Mouse (Mus musculus): ENCODE measurements at regions not wholly inside any gene's neighbourhood (a gene's known extent, or its start where the extent isn't known, plus 50 kb on each side); places are given as distances from the start of the nearest gene placed in this dataset.

DNA sequence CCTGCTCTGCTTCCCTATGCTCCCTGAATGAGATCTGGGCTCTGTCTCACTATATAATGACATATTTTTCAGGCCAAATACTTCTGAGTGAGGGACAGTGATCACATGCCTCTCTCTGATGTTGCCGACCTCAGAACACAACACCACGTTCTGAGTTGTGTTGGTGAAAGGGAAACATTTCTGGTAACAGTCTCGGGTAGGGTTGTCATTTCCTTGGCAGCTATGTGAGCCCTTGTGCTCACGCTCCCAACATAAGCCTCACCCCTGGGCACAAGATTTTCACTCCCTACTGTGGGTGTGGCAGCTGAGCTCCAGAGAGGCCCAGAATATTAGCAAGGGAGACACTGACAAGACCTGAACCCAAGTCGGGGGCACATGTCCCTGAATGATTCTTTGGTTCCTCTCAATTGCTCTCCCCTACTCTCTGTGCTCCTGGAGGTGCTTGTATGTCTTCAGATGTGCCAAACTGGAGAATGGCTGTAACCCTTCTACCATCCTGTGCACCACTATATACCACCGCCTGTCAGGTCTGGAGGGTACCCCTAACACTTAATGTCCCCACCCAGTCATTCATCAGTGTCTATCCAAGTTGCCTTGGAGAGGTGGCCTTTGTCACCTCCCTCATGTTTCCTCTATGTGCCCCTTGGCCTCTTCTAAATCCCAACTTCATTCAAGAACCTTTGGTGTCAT, 62.5 kb upstream of the Ampd3 start:
- ATAC-seq (replicated peaks; ENCODE audit: low FRiP score), result no peak
- no peak overlapping the region for H3K9ac ChIP-seq
- no peaks in the 10 kb centered on the region for H3K36me3 ChIP-seq
- no peak overlapping the region for H3K4me2 ChIP-seq
- H3K27ac ChIP-seq, result no peak overlapping the region
- H3K4me1 ChIP-seq, result peaks cover 10% of the 10 kb centered on the region
- no peaks in the 10 kb centered on the region for H3K9me3 ChIP-seq (replicated peaks)
- 0 out of 2 replicates have a peak, but pooled peaks cover 2% of the 10 kb centered on the region for H3K27me3 ChIP-seq
- 77% methylated on average over 6 of the region's 6 CpGs for WGBS
- no peak overlapping the region for H3K4me3 ChIP-seq (replicated peaks)

GRCm38 (mm10) chr7:110706001-110706695, 61.9 kb upstream of the Ampd3 start:
- ATAC-seq (replicated peaks; ENCODE audit: low FRiP score), result no peak
- no peaks in the 10 kb centered on the region for H3K36me3 ChIP-seq
- 0 out of 2 replicates have a peak, but pooled peaks cover 2% of the 10 kb centered on the region for H3K27me3 ChIP-seq
- 72% methylated on average over 10 of the region's 10 CpGs for WGBS
- 0 out of 2 replicates have a peak, but pooled peaks cover 4% of the 10 kb centered on the region for H3K9me3 ChIP-seq (replicated peaks)
- H3K9ac ChIP-seq, result no peak overlapping the region
- H3K4me2 ChIP-seq, result no peak overlapping the region
- H3K27ac ChIP-seq, result no peak overlapping the region
- no peak overlapping the region for H3K4me3 ChIP-seq (replicated peaks)
- peaks cover 10% of the 10 kb centered on the region for H3K4me1 ChIP-seq

DNA sequence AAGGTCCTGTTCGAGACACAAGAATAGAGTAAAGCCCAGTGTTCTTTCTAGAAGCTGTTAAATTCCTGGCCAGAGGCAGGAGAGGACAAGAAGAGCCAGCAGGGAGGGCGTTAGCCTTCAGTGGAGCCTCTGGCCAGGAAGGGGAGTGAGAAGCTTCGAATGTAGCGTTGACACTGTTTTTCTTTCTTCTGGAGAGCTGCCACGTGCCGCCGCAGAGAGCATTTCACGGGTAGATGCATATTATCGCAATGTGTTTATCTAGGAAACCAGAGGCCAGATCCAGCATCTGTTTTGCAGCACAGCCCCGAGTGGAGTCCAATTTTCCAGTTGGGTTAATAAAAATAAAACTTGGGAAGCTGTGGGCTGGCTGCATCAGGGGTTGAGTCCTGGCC, 61.3 kb upstream of the Ampd3 start:
- WGBS, result 19% methylated on average over 10 of the region's 10 CpGs
- no peak for ATAC-seq (replicated peaks; ENCODE audit: low FRiP score)

DNA sequence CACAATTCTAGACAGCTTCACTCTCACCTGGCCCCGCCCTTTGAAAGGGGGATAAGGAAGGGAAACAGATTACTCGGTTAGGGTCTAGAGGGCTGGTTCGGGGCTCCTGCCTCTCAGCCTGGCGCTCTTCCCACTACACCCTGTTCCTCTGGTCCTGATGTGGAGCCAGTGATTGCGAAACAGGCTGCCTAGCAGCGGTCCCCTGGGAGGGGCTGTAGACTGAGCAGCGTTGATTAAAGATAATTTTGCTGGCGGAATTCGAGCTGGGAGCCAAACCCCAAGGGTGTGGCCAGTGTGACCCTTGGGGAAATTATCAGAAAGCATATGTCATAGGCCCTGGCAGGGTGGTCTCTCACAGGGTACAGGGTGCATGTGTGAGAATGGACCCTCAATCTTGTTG, 59.9 kb upstream of the Ampd3 start:
- H3K9ac ChIP-seq, result no peak overlapping the region
- no peak for ATAC-seq (replicated peaks; ENCODE audit: low FRiP score)
- no peak overlapping the region for H3K4me2 ChIP-seq
- 78% methylated on average over 9 of the region's 9 CpGs for WGBS
- no peak overlapping the region for H3K27ac ChIP-seq
- H3K27me3 ChIP-seq, result no peaks in the 10 kb centered on the region
- H3K4me1 ChIP-seq, result peaks cover 10% of the 10 kb centered on the region
- H3K36me3 ChIP-seq, result no peaks in the 10 kb centered on the region
- 0 out of 2 replicates have a peak, but pooled peaks cover 6% of the 10 kb centered on the region for H3K9me3 ChIP-seq (replicated peaks)
- no peak overlapping the region for H3K4me3 ChIP-seq (replicated peaks)

More for the DNA sequence above, 61.3 kb upstream of the Ampd3 start:
- no peak overlapping the region for H3K4me2 ChIP-seq
- H3K27ac ChIP-seq, result no peak overlapping the region
- H3K9ac ChIP-seq, result no peak overlapping the region
- peaks cover 10% of the 10 kb centered on the region for H3K4me1 ChIP-seq
- no peak overlapping the region for H3K4me3 ChIP-seq (replicated peaks)
- H3K36me3 ChIP-seq, result no peaks in the 10 kb centered on the region
- 0 out of 2 replicates have a peak, but pooled peaks cover 2% of the 10 kb centered on the region for H3K27me3 ChIP-seq
- H3K9me3 ChIP-seq (replicated peaks), result 0 out of 2 replicates have a peak, but pooled peaks cover 6% of the 10 kb centered on the region

DNA sequence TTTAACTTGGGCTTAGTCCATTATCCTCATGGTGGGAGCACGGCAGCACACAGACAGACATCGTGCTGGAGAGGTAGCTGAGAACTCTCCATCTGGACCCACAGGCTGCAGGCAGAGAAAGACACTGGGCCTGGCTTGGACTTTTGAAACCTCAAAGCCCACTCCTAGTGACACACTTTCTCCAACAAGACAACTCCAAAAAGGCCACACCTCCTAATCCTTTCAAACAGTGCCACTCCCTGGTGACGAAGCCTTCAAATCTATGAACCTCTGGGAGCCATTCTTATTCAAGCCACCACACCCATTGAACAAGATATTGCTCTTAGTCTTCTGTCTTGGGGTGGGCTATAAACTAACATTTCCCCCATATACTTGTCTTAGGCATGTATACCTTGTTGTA, 59.2 kb upstream of the Ampd3 start:
- no peak overlapping the region for H3K4me2 ChIP-seq
- 0 out of 2 replicates have a peak, but pooled peaks cover 6% of the 10 kb centered on the region for H3K9me3 ChIP-seq (replicated peaks)
- WGBS, result 92% methylated on average over 3 of the region's 3 CpGs
- H3K27ac ChIP-seq, result no peak overlapping the region
- no peak for ATAC-seq (replicated peaks; ENCODE audit: low FRiP score)
- H3K4me3 ChIP-seq (replicated peaks), result no peak overlapping the region
- H3K4me1 ChIP-seq, result peaks cover 10% of the 10 kb centered on the region
- no peaks in the 10 kb centered on the region for H3K27me3 ChIP-seq
- no peak overlapping the region for H3K9ac ChIP-seq
- H3K36me3 ChIP-seq, result no peaks in the 10 kb centered on the region

DNA sequence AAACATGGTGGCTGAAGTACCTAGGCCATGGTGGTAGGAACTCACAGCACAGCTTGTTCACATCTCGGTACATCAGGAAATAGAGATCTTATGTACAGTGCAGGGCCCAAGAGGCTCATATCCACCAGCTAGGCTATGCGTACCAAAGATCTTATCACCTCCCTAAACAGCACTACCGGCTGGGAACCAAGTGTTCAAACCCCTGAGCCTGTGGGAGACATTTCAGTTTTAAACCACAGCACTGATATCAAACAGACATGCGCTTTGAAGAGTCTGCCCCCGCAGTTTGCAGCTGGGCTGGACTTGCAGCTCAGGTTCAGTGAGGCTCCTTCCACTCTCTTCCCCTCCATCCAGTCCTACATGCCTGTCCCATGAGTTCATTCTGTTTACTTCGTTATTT, 58.4 kb upstream of the Ampd3 start:
- H3K4me3 ChIP-seq (replicated peaks), result no peak overlapping the region
- H3K9ac ChIP-seq, result no peak overlapping the region
- WGBS, result 64% methylated on average over 6 of the region's 6 CpGs
- H3K27me3 ChIP-seq, result no peaks in the 10 kb centered on the region
- no peak overlapping the region for H3K27ac ChIP-seq
- no peak for ATAC-seq (replicated peaks; ENCODE audit: low FRiP score)
- H3K4me1 ChIP-seq, result peaks cover 10% of the 10 kb centered on the region
- H3K4me2 ChIP-seq, result no peak overlapping the region
- H3K36me3 ChIP-seq, result no peaks in the 10 kb centered on the region
- 0 out of 2 replicates have a peak, but pooled peaks cover 6% of the 10 kb centered on the region for H3K9me3 ChIP-seq (replicated peaks)

- Histone ChIP-seq H3K36me3 (no peaks in the 10 kb centered on the region), H3K27me3 (no peaks in the 10 kb centered on the region), H3K4me3 (replicated peaks) (no peak overlapping the region), H3K27ac (no peak overlapping the region), H3K4me2 (no peak overlapping the region), H3K9me3 (replicated peaks) (0 out of 2 replicates have a peak, but pooled peaks cover 6% of the 10 kb centered on the region), H3K4me1 (peaks cover 10% of the 10 kb centered on the region), H3K9ac (no peak overlapping the region)
- no peak for ATAC-seq (replicated peaks; ENCODE audit: low FRiP score)
- 70% methylated on average over 9 of the region's 9 CpGs for WGBS
These were observed 57.6 kb upstream of the Ampd3 start for GRCm38 (mm10) chr7:110710256-110710962.

DNA sequence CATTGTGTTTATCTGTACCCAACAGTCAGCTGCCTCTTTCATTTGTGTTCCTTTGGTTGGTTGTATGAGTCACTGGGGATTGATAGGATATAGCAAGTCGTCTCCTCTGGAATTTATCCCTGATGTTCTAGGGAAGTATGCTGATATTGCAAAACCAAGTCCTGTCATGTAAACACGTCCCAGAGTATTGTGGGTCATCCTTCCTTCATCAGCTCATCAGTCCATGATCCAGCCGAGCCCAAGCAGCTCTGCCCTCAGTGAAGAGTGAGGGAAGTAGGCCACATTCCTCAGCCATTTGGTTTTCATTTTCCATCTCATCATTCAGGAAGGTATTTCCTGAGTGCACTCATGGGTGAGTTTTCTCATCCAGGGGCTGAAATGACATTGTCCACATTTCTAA, 54.3 kb upstream of the Ampd3 start:
- WGBS, result 68% methylated on average over 3 of the region's 3 CpGs
- Histone ChIP-seq H3K9me3 (replicated peaks) (0 out of 2 replicates have a peak, but pooled peaks cover 6% of the 10 kb centered on the region), H3K4me2 (no peak overlapping the region), H3K4me3 (replicated peaks) (no peak overlapping the region), H3K27ac (no peak overlapping the region), H3K36me3 (no peaks in the 10 kb centered on the region), H3K9ac (no peak overlapping the region), H3K27me3 (no peaks in the 10 kb centered on the region), H3K4me1 (no peaks in the 10 kb centered on the region)
- ATAC-seq (replicated peaks; ENCODE audit: low FRiP score), result no peak

DNA sequence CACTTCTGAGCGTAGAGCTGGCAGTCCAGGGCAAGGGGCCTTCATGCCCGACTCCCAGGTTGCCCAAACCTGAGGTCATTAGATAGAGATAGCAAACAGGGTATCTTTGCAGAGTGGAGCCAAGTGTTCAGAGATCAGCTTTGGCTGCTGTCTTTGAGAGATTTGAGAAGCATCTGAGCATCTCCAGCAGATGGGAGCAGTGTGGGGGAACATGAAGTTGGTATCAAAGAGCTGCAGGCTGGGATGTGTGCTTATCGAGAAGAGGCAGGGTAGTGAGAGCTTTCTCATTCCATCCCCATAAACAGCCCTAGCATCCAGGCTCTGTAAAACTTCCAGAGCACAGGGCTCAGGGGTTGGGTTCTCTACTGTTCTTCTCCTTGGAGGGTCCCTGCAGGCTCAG, 52.9 kb upstream of the Ampd3 start:
- Histone ChIP-seq H3K4me3 (replicated peaks) (no peak overlapping the region), H3K9me3 (replicated peaks) (0 out of 2 replicates have a peak, but pooled peaks cover 6% of the 10 kb centered on the region), H3K9ac (no peak overlapping the region), H3K4me2 (no peak overlapping the region), H3K27ac (no peak overlapping the region), H3K36me3 (no peaks in the 10 kb centered on the region), H3K27me3 (no peaks in the 10 kb centered on the region), H3K4me1 (no peaks in the 10 kb centered on the region)
- ATAC-seq (replicated peaks; ENCODE audit: low FRiP score), result no peak
- 86% methylated on average over 3 of the region's 3 CpGs for WGBS

DNA sequence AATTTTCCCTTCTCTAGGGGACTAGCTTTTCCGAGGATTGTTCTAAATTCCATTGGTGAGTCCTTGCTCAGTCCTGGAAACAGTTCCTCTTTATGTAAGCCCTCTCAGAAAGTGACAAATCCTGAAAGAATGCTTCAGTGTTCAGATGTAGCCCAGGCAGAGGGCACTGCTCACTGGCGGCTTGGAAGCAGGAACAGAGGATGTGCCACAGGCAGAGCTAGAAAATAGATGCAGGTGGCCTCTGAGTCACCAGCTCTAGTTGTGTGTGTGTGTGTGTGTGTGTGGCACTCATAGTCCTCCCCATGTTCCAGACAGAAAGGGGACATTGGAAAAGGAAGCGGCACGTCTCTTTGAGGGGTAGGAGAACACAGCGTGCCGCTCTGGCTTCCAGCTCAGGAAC, 52.5 kb upstream of the Ampd3 start:
- Histone ChIP-seq H3K4me1 (no peaks in the 10 kb centered on the region), H3K9me3 (replicated peaks) (0 out of 2 replicates have a peak, but pooled peaks cover 6% of the 10 kb centered on the region), H3K36me3 (no peaks in the 10 kb centered on the region), H3K4me3 (replicated peaks) (no peak overlapping the region), H3K4me2 (no peak overlapping the region), H3K27me3 (no peaks in the 10 kb centered on the region), H3K27ac (no peak overlapping the region), H3K9ac (no peak overlapping the region)
- no peak for ATAC-seq (replicated peaks; ENCODE audit: low FRiP score)
- 77% methylated on average over 6 of the region's 6 CpGs for WGBS

- no peak for ATAC-seq (replicated peaks; ENCODE audit: low FRiP score)
- H3K36me3 ChIP-seq, result no peaks in the 10 kb centered on the region
- WGBS, result 82% methylated on average over 6 of the region's 6 CpGs
- H3K4me1 ChIP-seq, result no peaks in the 10 kb centered on the region
- H3K27me3 ChIP-seq, result no peaks in the 10 kb centered on the region
- H3K9me3 ChIP-seq (replicated peaks), result no peaks in the 10 kb centered on the region
- H3K27ac ChIP-seq, result no peak overlapping the region
- no peak overlapping the region for H3K4me3 ChIP-seq (replicated peaks)
- no peak overlapping the region for H3K4me2 ChIP-seq
- no peak overlapping the region for H3K9ac ChIP-seq
These were observed 50.9 kb upstream of the Ampd3 start for GRCm38 (mm10) chr7:110717104-110717503.
